Mouse (Mus musculus) neural tube, embryonic 12.5 days (tissue): Measurements from ENCODE around the gene Camk1g. TPM values are rescaled to one million over a fixed set of nuclear protein-coding genes. Genes with fewer than 3 reads are reported as not detected.
A peak's percentile ranks its signal among the peaks of the same experiment; 100 is the strongest.

ENCODE experiments used
- ATAC-seq: fragments of 200-750 bp; cut with Nextera tagmentation; 2 replicates; pipeline ENCODE4 v1.8.0; 2017; ENCODE audit warnings: low read depth, mild to moderate bottlenecking, moderate TSS enrichment, moderate library complexity; ENCODE audit not compliant: low FRiP score
- H3K27ac ChIP-seq: fragments of 300-500 bp; sonication (generic); 2 replicates; pipeline ENCODE4 v1.5.1; 2016
- H3K27me3 ChIP-seq: fragments of 300-500 bp; sonication (generic); replicated peaks from 2 replicates; pipeline ENCODE4 v1.6.1; 2016; ENCODE audit warnings: mild to moderate bottlenecking
- H3K36me3 ChIP-seq: fragments of 300-500 bp; sonication (generic); 2 replicates; pipeline ENCODE4 v1.6.1; 2016; ENCODE audit warnings: mild to moderate bottlenecking
- H3K4me1 ChIP-seq: fragments of 300-500 bp; sonication (generic); 2 replicates; pipeline ENCODE4 v1.6.1; 2016
- H3K4me2 ChIP-seq: fragments of 300-500 bp; sonication (generic); replicated peaks from 2 replicates; pipeline ENCODE4 v1.6.1; 2016; ENCODE audit warnings: mild to moderate bottlenecking
- H3K4me3 ChIP-seq: fragments of 300-500 bp; sonication (generic); 2 replicates; pipeline ENCODE4 v1.5.1; 2016
- H3K9ac ChIP-seq: fragments of 300-500 bp; sonication (generic); 2 replicates; pipeline ENCODE4 v1.6.1; 2016; ENCODE audit warnings: mild to moderate bottlenecking
- H3K9me3 ChIP-seq: fragments of 300-500 bp; sonication (generic); 2 replicates; pipeline ENCODE4 v1.6.1; 2016; ENCODE audit warnings: mild to moderate bottlenecking
- WGBS: fragments of 180-500 bp; shearing (Covaris S2); methylation state at CpG from one replicate; pipeline ENCODE4 v1.1.7; 2016; 5-methylcytosine and 5-hydroxymethylcytosine counted together
- polyA plus RNA-seq: library from polyadenylated mRNA; unstranded; fragments of >200 nt; fragmentation: Nextera tagmentation; extraction: Ambion mirVana; gene quantifications from 2 replicates; pipeline ENCODE4 v1.2.1, GENCODE M21; 2016

The Camk1g gene
- polyA plus RNA-seq, 1 experiment from 2014 or later: 18.6 TPM

DNA sequence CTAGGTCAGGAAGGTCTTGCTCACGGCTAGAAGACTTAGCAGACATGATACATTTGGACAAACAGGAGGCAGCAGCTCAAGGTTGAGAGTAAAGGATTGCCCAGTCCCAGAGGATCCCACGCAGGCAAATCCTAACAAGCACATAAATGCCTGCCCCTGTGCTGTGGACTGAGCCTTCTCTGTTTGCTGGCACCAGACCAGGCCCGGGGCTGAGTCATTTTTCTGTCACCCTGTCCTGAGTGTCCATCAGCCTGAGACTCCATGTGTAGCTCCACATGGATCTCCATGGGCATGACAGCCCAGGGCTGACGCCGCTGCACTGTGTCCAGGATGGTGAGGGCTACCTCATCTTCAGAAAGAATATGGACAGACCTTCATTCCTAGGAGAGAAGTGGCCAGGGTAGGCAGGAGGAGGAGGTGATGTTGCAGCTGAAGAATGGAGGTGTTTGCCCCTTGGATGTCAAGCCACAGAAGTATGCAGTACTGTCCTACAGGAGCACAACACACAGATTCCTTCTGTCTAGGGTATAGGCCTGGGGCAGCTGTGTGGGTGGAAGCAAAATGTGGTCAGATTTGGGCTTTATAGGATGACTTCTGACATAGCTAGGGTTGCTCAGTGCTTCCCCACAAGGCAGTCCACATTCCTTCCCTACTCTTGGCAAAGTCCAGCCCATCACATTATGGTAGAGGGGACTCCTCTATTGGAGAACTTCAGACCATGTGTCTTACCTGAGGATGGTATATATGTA, 27.7 kb downstream of the Camk1g start:
- Histone ChIP-seq H3K4me1 (no peaks in the 10 kb centered on the region; the same call in 1 of the 2 replicates), H3K27me3 (no peaks in the 10 kb centered on the region), H3K36me3 (no peaks in the 10 kb centered on the region), H3K4me2 (no peak overlapping the region), H3K27ac (no peak overlapping the region), H3K9me3 (no peaks in the 10 kb centered on the region), H3K4me3 (no peak overlapping the region), H3K9ac (no peak overlapping the region)
- WGBS: 88% methylated on average over 5 of the region's 5 CpGs
- no peak for ATAC-seq

DNA sequence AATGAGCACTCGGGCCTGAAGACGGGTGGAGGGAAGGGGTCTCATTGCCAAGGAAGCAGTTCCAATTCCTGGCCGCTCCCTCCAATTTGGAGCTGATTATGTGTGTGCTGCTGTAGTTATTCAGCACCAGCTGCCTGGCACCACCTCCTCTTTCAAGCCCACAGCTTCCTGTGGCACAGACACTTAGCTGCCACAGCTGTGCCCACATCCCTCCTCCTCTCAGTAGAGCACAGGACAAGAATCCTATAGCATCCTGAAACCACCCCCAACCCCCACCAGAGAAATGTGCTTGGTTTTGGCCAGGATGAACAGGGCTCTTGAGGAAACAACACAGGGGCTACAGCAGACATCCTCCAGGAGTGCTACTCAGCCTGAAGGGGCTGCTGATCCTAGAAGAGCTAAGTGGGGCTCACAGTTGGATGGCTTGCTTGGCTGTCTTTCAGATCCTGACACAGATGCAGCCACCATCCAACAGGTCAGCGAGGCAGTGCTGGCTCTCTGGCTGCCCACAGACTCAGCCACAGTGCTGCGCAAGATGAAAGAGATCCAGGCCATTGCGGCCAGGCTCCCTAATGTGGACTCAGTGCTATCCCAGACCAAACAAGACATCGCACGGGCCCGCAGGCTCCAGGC, 31.6 kb downstream of the Camk1g start:
- Histone ChIP-seq H3K4me1 (peaks cover 6% of the 10 kb centered on the region; the same call in 1 of the 2 replicates), H3K27me3 (no peaks in the 10 kb centered on the region), H3K4me3 (no peak overlapping the region), H3K36me3 (no peaks in the 10 kb centered on the region), H3K4me2 (no peak overlapping the region), H3K9ac (no peak overlapping the region), H3K9me3 (no peaks in the 10 kb centered on the region), H3K27ac (no peak overlapping the region)
- ATAC-seq: no peak
- 83% methylated on average over 9 of the region's 9 CpGs for WGBS

DNA sequence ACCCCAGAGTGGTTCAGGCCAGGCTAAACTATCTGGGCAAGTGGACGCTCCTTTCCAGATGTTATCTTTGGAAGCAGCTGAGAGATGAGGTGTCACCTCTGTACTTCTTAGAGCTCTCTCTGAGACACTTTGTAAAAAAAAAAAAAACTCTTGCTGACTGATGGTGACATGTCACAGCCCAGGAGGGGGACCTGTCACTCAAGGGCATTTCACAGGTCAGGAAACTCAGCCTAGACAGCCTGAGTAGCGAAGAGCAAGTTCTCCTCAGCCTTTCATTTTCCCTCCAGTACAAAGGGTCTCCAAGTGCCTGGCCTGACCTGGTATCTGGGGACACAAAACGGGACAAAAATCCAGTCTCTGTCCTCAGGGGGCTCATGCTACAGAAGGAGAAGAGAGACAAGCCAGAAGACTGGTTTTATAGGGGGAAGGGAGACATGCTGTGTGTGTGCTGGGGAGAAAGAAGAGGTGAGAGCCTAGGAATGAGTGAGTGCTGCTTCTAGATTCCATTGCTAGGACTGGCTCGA, 32.2 kb downstream of the Camk1g start:
- H3K4me1 ChIP-seq: peaks cover 6% of the 10 kb centered on the region; the same call in 1 of the 2 replicates
- no peak overlapping the region for H3K27ac ChIP-seq
- ATAC-seq: no peak
- H3K4me2 ChIP-seq: no peak overlapping the region
- H3K9ac ChIP-seq: no peak overlapping the region
- H3K4me3 ChIP-seq: no peak overlapping the region
- no peaks in the 10 kb centered on the region for H3K36me3 ChIP-seq
- H3K9me3 ChIP-seq: no peaks in the 10 kb centered on the region
- WGBS: 61% methylated on average over 4 of the region's 4 CpGs
- no peaks in the 10 kb centered on the region for H3K27me3 ChIP-seq

DNA sequence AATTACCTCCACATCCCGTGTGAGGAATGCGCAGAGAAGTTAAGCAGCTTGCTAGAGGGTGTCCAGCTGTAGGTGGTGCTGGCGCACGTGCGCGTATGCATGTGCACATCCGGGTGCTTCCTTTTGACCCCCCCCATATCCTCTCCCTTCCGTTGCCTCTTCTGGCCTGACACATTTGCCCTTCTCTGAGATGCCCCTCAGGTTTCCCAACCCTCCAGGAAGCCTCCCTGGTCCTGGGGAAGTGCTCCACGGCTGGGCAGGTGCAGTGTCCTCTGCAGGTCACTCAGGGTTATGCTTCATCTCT, 33.1 kb downstream of the Camk1g start:
- H3K36me3 ChIP-seq: no peaks in the 10 kb centered on the region
- no peak overlapping the region for H3K4me3 ChIP-seq
- no peaks in the 10 kb centered on the region for H3K9me3 ChIP-seq
- ATAC-seq: no peak
- peaks cover 6% of the 10 kb centered on the region; the same call in 1 of the 2 replicates for H3K4me1 ChIP-seq
- no peaks in the 10 kb centered on the region for H3K27me3 ChIP-seq
- no peak overlapping the region for H3K4me2 ChIP-seq
- H3K9ac ChIP-seq: no peak overlapping the region
- 81% methylated on average over 9 of the region's 9 CpGs for WGBS
- no peak overlapping the region for H3K27ac ChIP-seq

DNA sequence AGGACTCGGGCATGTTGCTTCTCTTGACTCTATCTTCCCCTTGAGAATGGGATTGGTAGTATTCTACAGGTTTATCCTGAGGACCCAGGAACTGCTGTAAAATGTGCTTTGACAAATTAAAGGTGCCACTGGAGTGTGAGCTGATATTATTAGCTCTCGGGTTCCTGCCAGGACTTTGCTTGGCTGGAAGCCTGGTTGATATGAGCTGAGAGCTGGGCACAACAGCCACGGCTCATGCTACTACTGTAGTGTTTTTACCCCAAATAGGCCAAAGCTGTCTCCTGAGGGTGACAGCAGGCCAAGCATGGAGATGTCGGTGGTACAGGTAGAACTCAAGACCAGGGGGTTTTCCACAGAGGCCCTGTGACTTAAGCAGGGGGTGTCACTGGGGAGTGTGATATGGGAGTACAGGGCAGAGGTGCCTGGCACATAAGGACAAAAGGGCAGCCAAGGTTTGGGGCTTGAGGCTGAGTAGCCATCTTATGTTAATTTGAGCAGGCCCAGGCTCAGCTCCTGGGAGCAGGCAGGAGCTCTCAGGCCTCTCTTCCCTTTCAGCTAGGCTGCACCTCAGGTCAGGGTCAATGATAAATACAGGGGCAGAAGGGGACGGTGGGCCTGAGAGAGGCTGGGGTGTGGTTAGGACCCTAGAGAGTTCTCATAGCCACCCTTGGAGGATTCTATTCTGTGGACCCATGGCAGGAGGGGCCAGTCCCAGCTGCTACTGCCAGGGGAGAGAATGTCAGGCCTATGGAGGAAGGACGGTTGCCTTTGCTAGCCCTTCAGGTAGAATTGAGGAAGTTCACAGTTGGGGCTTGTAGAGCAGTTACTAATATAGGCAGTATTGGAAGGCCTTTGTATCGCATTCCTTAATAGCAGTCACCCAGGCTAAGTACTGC, 33.7 kb downstream of the Camk1g start:
- H3K9ac ChIP-seq: no peak overlapping the region
- H3K9me3 ChIP-seq: no peaks in the 10 kb centered on the region
- no peak for ATAC-seq
- H3K4me3 ChIP-seq: no peak overlapping the region
- H3K4me2 ChIP-seq: no peak overlapping the region
- no peaks in the 10 kb centered on the region for H3K36me3 ChIP-seq
- no peaks in the 10 kb centered on the region for H3K27me3 ChIP-seq
- H3K27ac ChIP-seq: no peak overlapping the region
- 82% methylated on average over 7 of the region's 7 CpGs for WGBS
- H3K4me1 ChIP-seq: peaks cover 6% of the 10 kb centered on the region; the same call in 1 of the 2 replicates

DNA sequence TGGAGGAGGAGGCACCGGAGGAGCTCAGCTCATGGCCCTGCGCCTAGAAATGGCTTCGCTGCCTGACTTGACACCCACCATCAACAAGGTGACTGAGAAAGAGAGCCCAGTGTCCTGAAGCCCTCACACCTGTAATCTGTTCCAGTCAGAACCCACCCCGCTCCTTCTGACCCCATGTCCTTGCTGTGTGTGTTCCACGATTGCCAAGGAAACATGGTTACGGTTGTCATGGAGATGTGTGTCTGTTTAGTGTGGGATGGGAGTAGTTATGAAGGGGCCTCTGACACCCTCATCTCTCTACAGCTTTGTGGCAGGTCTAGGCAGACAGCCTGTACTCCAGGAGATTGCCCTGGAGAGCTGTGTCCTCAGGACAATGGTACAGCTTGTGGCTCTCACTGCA, 35.6 kb downstream of the Camk1g start:
- no peak overlapping the region for H3K4me3 ChIP-seq
- no peaks in the 10 kb centered on the region for H3K36me3 ChIP-seq
- no peak overlapping the region for H3K4me2 ChIP-seq
- no peak for ATAC-seq
- H3K4me1 ChIP-seq: peaks cover 11% of the 10 kb centered on the region; the same call in 1 of the 2 replicates
- H3K27me3 ChIP-seq: no peaks in the 10 kb centered on the region
- WGBS: 80% methylated on average over 6 of the region's 6 CpGs
- no peaks in the 10 kb centered on the region for H3K9me3 ChIP-seq
- no peak overlapping the region for H3K27ac ChIP-seq
- H3K9ac ChIP-seq: no peak overlapping the region

DNA sequence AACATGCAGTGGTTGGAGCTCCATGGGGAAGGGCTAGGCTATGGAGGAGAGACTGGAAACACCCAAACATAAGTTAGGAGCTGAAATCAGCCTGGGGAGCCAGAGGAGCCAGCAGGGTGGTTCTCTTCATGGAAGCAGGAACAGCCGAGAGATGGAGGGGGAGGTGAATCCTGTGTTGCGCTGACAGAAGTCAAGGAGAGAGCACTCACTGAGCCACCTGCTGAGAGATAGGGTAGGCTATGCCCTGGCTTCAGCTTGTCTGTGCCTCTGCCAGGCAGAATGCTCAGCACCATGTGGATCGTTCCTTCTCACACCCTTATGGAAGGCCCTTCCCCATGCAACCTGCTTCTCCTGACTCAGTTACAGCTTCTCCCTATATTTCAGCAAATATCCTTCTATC, 36.3 kb downstream of the Camk1g start:
- Histone ChIP-seq H3K4me1 (peaks cover 11% of the 10 kb centered on the region; the same call in 1 of the 2 replicates), H3K4me2 (no peak overlapping the region), H3K36me3 (no peaks in the 10 kb centered on the region), H3K27ac (no peak overlapping the region), H3K9me3 (no peaks in the 10 kb centered on the region), H3K27me3 (no peaks in the 10 kb centered on the region), H3K4me3 (no peak overlapping the region), H3K9ac (no peak overlapping the region)
- 75% methylated on average over 3 of the region's 3 CpGs for whole genome bisulfite sequencing
- ATAC-seq: no peak

DNA sequence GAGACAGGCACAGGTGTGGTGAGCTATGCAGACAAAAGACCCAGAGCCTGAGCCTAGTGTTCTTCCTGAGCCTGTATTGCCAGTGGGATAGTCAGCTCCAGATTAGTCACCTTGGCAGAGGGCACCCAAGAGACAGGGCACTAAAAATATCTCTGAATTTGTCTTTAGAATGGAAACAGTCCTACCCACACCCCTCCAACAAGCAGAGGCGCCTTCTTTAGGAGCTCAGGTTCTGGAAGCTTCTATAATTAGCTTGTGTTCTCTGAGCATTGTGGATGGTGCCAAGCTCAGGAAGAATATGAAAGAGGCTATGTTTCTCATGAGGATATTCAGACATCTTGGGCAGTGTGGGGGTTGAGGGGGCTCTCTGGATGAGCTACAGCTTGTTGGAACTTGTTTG, 37.4 kb downstream of the Camk1g start:
- no peaks in the 10 kb centered on the region for H3K9me3 ChIP-seq
- ATAC-seq: no peak
- no peak overlapping the region for H3K9ac ChIP-seq
- H3K27me3 ChIP-seq: no peaks in the 10 kb centered on the region
- no peak overlapping the region for H3K4me2 ChIP-seq
- H3K4me1 ChIP-seq: peaks cover 11% of the 10 kb centered on the region; the same call in 1 of the 2 replicates
- H3K27ac ChIP-seq: no peak overlapping the region
- WGBS: 89% methylated on average over 1 of the region's 1 CpGs
- no peaks in the 10 kb centered on the region for H3K36me3 ChIP-seq
- H3K4me3 ChIP-seq: no peak overlapping the region

DNA sequence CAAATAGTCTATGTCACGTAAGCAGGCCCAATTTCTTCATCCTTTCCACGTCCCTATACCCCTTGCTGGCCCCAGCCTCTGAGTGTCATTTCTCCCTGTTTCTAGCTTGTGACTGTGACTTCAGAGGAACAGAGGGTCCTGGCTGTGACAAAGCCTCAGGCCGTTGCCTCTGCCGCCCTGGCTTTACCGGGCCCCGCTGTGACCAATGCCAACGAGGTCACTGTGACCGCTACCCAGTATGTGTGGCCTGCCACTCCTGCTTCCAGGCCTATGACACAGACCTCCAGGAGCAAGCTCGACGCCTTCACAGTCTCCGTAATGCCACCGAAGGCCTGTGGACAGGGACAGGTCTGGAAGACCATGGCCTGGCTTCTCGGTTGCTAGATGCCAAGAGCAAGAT, 38.1 kb downstream of the Camk1g start:
- Histone ChIP-seq H3K27me3 (no peaks in the 10 kb centered on the region), H3K36me3 (no peaks in the 10 kb centered on the region), H3K27ac (no peak overlapping the region), H3K4me2 (no peak overlapping the region), H3K4me3 (no peak overlapping the region), H3K4me1 (peaks cover 11% of the 10 kb centered on the region; the same call in 1 of the 2 replicates), H3K9me3 (no peaks in the 10 kb centered on the region), H3K9ac (no peak overlapping the region)
- WGBS: 91% methylated on average over 13 of the region's 13 CpGs
- ATAC-seq: no peak

DNA sequence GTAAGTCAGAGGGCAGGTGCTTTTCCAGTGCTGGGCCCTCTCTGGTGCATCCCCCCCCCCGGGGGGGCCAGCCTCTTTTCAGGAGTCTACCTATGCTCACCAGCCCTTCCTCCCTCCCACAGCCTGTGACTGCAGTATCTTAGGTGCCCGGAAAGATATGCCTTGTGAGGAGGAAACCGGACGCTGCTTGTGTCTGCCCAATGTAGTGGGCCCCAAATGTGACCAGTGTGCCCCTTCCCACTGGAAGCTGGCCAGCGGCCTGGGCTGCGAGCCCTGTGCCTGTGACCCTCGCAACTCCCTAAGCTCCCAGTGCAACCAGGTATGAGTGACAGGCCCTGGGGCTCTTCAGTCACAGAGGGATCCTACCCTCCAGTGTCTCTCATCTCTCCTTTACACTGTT, 39.5 kb downstream of the Camk1g start:
- 0 out of 2 replicates have a peak, but pooled peaks have one; percentile 8 for ATAC-seq
- Histone ChIP-seq H3K36me3 (no peaks in the 10 kb centered on the region), H3K9ac (no peak overlapping the region), H3K4me2 (no peak overlapping the region), H3K9me3 (no peaks in the 10 kb centered on the region), H3K4me1 (peaks cover 11% of the 10 kb centered on the region; the same call in 1 of the 2 replicates), H3K27me3 (no peaks in the 10 kb centered on the region), H3K4me3 (no peak overlapping the region), H3K27ac (no peak overlapping the region)
- WGBS: 84% methylated on average over 7 of the region's 7 CpGs

DNA sequence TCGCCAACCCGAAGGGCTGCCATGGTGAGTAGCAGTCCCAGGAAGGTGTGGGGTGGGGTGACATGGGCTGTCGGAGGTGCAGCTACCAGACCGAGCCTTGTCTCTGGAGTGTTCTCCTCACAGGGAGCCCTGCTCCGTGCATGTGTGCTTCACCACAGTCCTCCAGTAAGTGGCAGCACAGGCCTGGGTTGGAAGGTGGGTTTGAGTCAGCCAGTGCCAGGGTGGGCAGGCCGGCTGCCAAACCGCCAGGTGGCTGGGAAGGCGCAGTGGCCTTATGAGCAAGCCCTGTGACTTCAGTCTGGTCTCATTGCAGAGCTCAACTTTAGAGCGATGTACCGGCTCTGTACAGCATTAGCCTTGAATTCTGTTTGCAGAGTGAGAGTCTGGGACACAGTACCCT, 39.9 kb downstream of the Camk1g start:
- peak; percentile 77 for ATAC-seq
- Histone ChIP-seq H3K9ac (no peak overlapping the region), H3K27ac (no peak overlapping the region), H3K4me3 (no peak overlapping the region), H3K4me1 (peaks cover 11% of the 10 kb centered on the region; the same call in 1 of the 2 replicates), H3K9me3 (no peaks in the 10 kb centered on the region), H3K4me2 (no peak overlapping the region), H3K27me3 (no peaks in the 10 kb centered on the region), H3K36me3 (no peaks in the 10 kb centered on the region)
- 46% methylated on average over 10 of the region's 10 CpGs for WGBS

DNA sequence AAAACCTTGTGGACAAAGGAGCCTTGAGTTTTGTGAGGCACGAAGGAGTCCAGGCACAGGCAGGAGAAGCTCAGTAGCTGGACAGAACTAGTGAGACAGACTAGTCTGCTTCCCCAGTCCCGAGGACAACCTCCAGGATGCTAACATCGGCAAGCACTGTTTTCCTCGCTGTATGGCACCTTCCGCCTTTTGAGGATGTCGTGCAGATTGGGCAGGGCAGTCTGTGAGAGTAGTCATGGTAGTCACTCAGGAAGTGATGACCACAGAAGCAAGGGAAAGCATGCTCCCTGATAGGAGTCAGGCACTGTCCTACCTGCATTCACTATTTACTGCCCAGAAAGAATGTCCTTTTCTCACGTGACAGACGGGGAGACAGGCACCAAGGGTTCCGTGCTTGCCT, 40.5 kb downstream of the Camk1g start:
- Histone ChIP-seq H3K9ac (no peak overlapping the region), H3K4me3 (no peak overlapping the region), H3K36me3 (no peaks in the 10 kb centered on the region), H3K27me3 (no peaks in the 10 kb centered on the region), H3K9me3 (no peaks in the 10 kb centered on the region), H3K4me2 (no peak overlapping the region), H3K27ac (no peak overlapping the region), H3K4me1 (peaks cover 7% of the 10 kb centered on the region; the same call in 1 of the 2 replicates)
- no peak for ATAC-seq
- 88% methylated on average over 9 of the region's 9 CpGs for WGBS
